Mouse (Mus musculus): ENCODE measurements at regions not wholly inside any gene's neighbourhood (a gene's known extent, or its start where the extent isn't known, plus 50 kb on each side); places are given as distances from the start of the nearest gene placed in this dataset.

GRCm38 (mm10) chr13:80188734-80189133 lies 694.5 kb upstream of the Arrdc3 start:
- Histone ChIP-seq H3K4me1 (ENCODE audit: control insufficient read depth, insufficient read depth, low read length) (no peaks in the 10 kb centered on the region), H3K27ac (ENCODE audit: low read depth, low read length) (no peak overlapping the region), H3K27me3 (ENCODE audit: control insufficient read depth, insufficient read depth, low read length) (no peaks in the 10 kb centered on the region), H3K9me3 (ENCODE audit: control insufficient read depth, low read length) (no peaks in the 10 kb centered on the region), H3K36me3 (ENCODE audit: control insufficient read depth, insufficient read depth, low read length) (no peaks in the 10 kb centered on the region), H3K4me3 (ENCODE audit: low read depth, low read length) (no peak overlapping the region), H3K9ac (ENCODE audit: low read length) (no peak overlapping the region), H3K4me2 (no peak overlapping the region)
- WGBS = 86% methylated on average over 2 of the region's 2 CpGs
- ATAC-seq (ENCODE audit: low FRiP score) (no peak), DNase-seq (ENCODE audit: low spot score, missing footprints) (no peak)

GRCm38 (mm10) chr13:80195065-80195605 lies 688.0 kb upstream of the Arrdc3 start:
- Histone ChIP-seq H3K4me1 (ENCODE audit: control insufficient read depth, insufficient read depth, low read length) (no peaks in the 10 kb centered on the region), H3K27me3 (ENCODE audit: control insufficient read depth, insufficient read depth, low read length) (no peaks in the 10 kb centered on the region), H3K9me3 (ENCODE audit: control insufficient read depth, low read length) (no peaks in the 10 kb centered on the region), H3K36me3 (ENCODE audit: control insufficient read depth, insufficient read depth, low read length) (no peaks in the 10 kb centered on the region), H3K9ac (ENCODE audit: low read length) (no peak overlapping the region), H3K4me2 (no peak overlapping the region), H3K27ac (ENCODE audit: low read depth, low read length) (no peak overlapping the region), H3K4me3 (ENCODE audit: low read depth, low read length) (no peak overlapping the region)
- 64% methylated on average over 5 of the region's 5 CpGs for WGBS
- no peak for DNase-seq (ENCODE audit: low spot score, missing footprints)
- ATAC-seq (ENCODE audit: low FRiP score) = no peak

GRCm38 (mm10) chr13:80224110-80224509 lies 659.1 kb upstream of the Arrdc3 start:
- no peaks in the 10 kb centered on the region for H3K27me3 ChIP-seq (ENCODE audit: control insufficient read depth, insufficient read depth, low read length)
- no peak overlapping the region for H3K4me3 ChIP-seq (ENCODE audit: low read depth, low read length)
- no peak for ATAC-seq (ENCODE audit: low FRiP score)
- H3K4me1 ChIP-seq (ENCODE audit: control insufficient read depth, insufficient read depth, low read length) = no peaks in the 10 kb centered on the region
- no peaks in the 10 kb centered on the region for H3K36me3 ChIP-seq (ENCODE audit: control insufficient read depth, insufficient read depth, low read length)
- 91% methylated on average over 1 of the region's 1 CpGs for WGBS
- H3K27ac ChIP-seq (ENCODE audit: low read depth, low read length) = no peak overlapping the region
- H3K9ac ChIP-seq (ENCODE audit: low read length) = no peak overlapping the region
- no peaks in the 10 kb centered on the region for H3K9me3 ChIP-seq (ENCODE audit: control insufficient read depth, low read length)
- no peak overlapping the region for H3K4me2 ChIP-seq
- no peak for DNase-seq (ENCODE audit: low spot score, missing footprints)

DNA sequence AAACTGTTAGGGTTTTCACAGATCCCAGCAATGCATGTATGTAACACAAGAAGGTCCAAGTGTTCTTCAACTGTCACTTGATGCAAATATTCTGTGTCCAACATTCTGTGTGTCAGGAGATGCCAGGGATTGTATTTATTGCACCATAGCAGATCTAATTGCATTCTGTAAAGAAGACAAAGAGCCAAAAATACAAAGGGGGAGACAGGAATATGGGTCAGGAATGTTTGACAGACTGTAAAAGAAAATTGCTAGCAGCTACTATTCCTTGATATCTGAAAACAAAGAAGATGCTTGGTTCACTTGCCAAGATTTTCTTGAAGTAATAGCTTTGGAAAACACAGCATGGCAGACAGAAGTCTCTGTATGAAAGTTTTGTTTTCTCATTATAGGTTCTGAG lies 651.8 kb upstream of the Arrdc3 start:
- H3K36me3 ChIP-seq (ENCODE audit: control insufficient read depth, insufficient read depth, low read length) = no peaks in the 10 kb centered on the region
- no peak overlapping the region for H3K4me2 ChIP-seq
- H3K9me3 ChIP-seq (ENCODE audit: control insufficient read depth, low read length) = no peaks in the 10 kb centered on the region
- H3K4me3 ChIP-seq (ENCODE audit: low read depth, low read length) = no peak overlapping the region
- H3K27ac ChIP-seq (ENCODE audit: low read depth, low read length) = no peak overlapping the region
- no peaks in the 10 kb centered on the region for H3K27me3 ChIP-seq (ENCODE audit: control insufficient read depth, insufficient read depth, low read length)
- no peak for ATAC-seq (ENCODE audit: low FRiP score)
- no peak overlapping the region for H3K9ac ChIP-seq (ENCODE audit: low read length)
- DNase-seq (ENCODE audit: low spot score, missing footprints) = no peak
- H3K4me1 ChIP-seq (ENCODE audit: control insufficient read depth, insufficient read depth, low read length) = 0 out of 2 replicates have a peak, but pooled peaks cover 2% of the 10 kb centered on the region

GRCm38 (mm10) chr13:80235254-80236032 lies 647.7 kb upstream of the Arrdc3 start:
- WGBS = 63% methylated on average over 5 of the region's 5 CpGs
- no peak for DNase-seq (ENCODE audit: low spot score, missing footprints)

DNA sequence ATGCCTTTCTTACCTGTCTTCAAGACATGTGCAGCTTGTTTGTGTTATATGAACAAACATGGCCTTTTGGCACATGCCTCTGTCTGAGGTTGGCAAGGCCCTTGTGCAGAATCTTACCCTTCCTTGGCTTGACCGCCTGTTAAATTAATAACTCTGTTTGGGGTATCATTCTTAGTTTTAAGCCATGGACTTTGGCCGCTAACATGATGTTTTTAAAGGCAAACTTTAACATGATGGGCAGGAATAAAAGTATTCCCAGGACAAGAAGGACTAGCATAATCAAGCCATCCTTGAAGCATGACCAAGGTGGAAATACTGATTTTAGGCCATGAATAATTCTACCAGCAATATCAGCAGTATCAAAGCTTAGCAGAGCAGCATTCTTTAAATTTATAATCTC lies 620.4 kb upstream of the Arrdc3 start:
- no peaks in the 10 kb centered on the region for H3K27me3 ChIP-seq (ENCODE audit: control insufficient read depth, insufficient read depth, low read length)
- WGBS = 96% methylated on average over 2 of the region's 2 CpGs
- no peak for ATAC-seq (ENCODE audit: low FRiP score)

More at GRCm38 (mm10) chr13:80235254-80236032, 647.7 kb upstream of the Arrdc3 start:
- ATAC-seq (ENCODE audit: low FRiP score) = peak; percentile 85
- Histone ChIP-seq H3K4me1 (ENCODE audit: control insufficient read depth, insufficient read depth, low read length) (0 out of 2 replicates have a peak, but pooled peaks cover 2% of the 10 kb centered on the region), H3K4me3 (ENCODE audit: low read depth, low read length) (no peak overlapping the region), H3K27ac (ENCODE audit: low read depth, low read length) (no peak overlapping the region), H3K9ac (ENCODE audit: low read length) (no peak overlapping the region), H3K4me2 (no peak overlapping the region), H3K27me3 (ENCODE audit: control insufficient read depth, insufficient read depth, low read length) (no peaks in the 10 kb centered on the region), H3K36me3 (ENCODE audit: control insufficient read depth, insufficient read depth, low read length) (no peaks in the 10 kb centered on the region), H3K9me3 (ENCODE audit: control insufficient read depth, low read length) (no peaks in the 10 kb centered on the region)

DNA sequence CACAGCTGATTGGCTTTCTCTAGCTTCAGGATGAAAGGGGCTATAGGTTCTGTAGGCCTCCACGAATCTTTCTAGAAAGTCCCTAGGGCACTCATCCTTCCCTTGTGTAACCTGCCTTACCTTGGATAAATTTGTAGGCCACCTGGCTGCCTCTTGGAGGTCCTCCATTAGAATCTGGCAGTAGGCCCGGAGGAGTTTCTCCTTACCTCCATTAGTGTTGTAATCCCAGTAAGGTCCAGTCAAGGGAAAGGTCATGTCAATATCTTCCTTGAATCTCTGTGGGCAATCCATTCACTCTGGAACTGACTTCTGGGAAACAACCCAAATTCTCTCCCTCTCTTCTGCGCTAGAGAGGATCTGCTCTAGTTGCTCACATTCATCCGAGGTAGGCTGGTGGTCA lies 616.1 kb upstream of the Arrdc3 start:
- Histone ChIP-seq H3K4me1 (ENCODE audit: control insufficient read depth, insufficient read depth, low read length) (no peaks in the 10 kb centered on the region), H3K4me2 (no peak overlapping the region), H3K4me3 (ENCODE audit: low read depth, low read length) (no peak overlapping the region), H3K9ac (ENCODE audit: low read length) (no peak overlapping the region), H3K36me3 (ENCODE audit: control insufficient read depth, insufficient read depth, low read length) (no peaks in the 10 kb centered on the region), H3K27me3 (ENCODE audit: control insufficient read depth, insufficient read depth, low read length) (no peaks in the 10 kb centered on the region), H3K27ac (ENCODE audit: low read depth, low read length) (no peak overlapping the region), H3K9me3 (ENCODE audit: control insufficient read depth, low read length) (no peaks in the 10 kb centered on the region)
- DNase-seq (ENCODE audit: low spot score, missing footprints) = no peak
- ATAC-seq (ENCODE audit: low FRiP score) = no peak
- WGBS = 89% methylated on average over 4 of the region's 4 CpGs

More for the DNA sequence above, 620.4 kb upstream of the Arrdc3 start:
- H3K4me2 ChIP-seq = no peak overlapping the region
- H3K4me1 ChIP-seq (ENCODE audit: control insufficient read depth, insufficient read depth, low read length) = no peaks in the 10 kb centered on the region
- H3K4me3 ChIP-seq (ENCODE audit: low read depth, low read length) = no peak overlapping the region
- H3K9me3 ChIP-seq (ENCODE audit: control insufficient read depth, low read length) = no peaks in the 10 kb centered on the region
- no peaks in the 10 kb centered on the region for H3K36me3 ChIP-seq (ENCODE audit: control insufficient read depth, insufficient read depth, low read length)
- DNase-seq (ENCODE audit: low spot score, missing footprints) = no peak
- no peak overlapping the region for H3K27ac ChIP-seq (ENCODE audit: low read depth, low read length)
- H3K9ac ChIP-seq (ENCODE audit: low read length) = no peak overlapping the region

DNA sequence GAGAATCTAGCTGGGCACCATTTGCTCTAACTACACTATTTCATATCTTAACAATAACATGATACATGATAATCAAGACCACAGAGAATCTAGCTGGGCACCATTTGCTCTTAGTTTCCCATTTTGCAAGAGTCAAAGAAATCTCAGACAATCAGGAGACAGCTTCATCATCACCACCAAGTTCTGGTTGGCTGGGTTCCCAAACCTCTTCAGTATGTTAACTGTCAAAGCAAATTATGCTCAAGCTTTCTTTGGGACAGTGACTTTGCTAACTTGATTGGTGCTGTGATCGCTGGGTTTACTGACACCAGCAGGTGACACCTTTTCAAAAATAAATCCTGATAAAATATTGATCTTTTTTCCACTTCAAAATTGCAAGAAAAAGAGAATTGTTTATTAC lies 609.2 kb upstream of the Arrdc3 start:
- DNase-seq (ENCODE audit: low spot score, missing footprints) = no peak
- 55% methylated on average over 1 of the region's 1 CpGs for WGBS
- Histone ChIP-seq H3K4me3 (ENCODE audit: low read depth, low read length) (no peak overlapping the region), H3K4me1 (ENCODE audit: control insufficient read depth, insufficient read depth, low read length) (no peaks in the 10 kb centered on the region), H3K27ac (ENCODE audit: low read depth, low read length) (no peak overlapping the region), H3K36me3 (ENCODE audit: control insufficient read depth, insufficient read depth, low read length) (no peaks in the 10 kb centered on the region), H3K4me2 (no peak overlapping the region), H3K27me3 (ENCODE audit: control insufficient read depth, insufficient read depth, low read length) (no peaks in the 10 kb centered on the region), H3K9me3 (ENCODE audit: control insufficient read depth, low read length) (no peaks in the 10 kb centered on the region), H3K9ac (ENCODE audit: low read length) (no peak overlapping the region)
- no peak for ATAC-seq (ENCODE audit: low FRiP score)

- DNase-seq (ENCODE audit: low spot score, missing footprints) (peak; percentile 86), ATAC-seq (ENCODE audit: low FRiP score) (peak; percentile 86)
- WGBS = 13% methylated on average over 2 of the region's 2 CpGs
- 0 out of 2 replicates have a peak, but pooled peaks cover 2% of the 10 kb centered on the region for H3K4me1 ChIP-seq (ENCODE audit: control insufficient read depth, insufficient read depth, low read length)
- no peak overlapping the region for H3K4me2 ChIP-seq
- H3K36me3 ChIP-seq (ENCODE audit: control insufficient read depth, insufficient read depth, low read length) = no peaks in the 10 kb centered on the region
- H3K27ac ChIP-seq (ENCODE audit: low read depth, low read length) = no peak overlapping the region
- no peaks in the 10 kb centered on the region for H3K27me3 ChIP-seq (ENCODE audit: control insufficient read depth, insufficient read depth, low read length)
- no peak overlapping the region for H3K9ac ChIP-seq (ENCODE audit: low read length)
- no peaks in the 10 kb centered on the region for H3K9me3 ChIP-seq (ENCODE audit: control insufficient read depth, low read length)
- H3K4me3 ChIP-seq (ENCODE audit: low read depth, low read length) = no peak overlapping the region
Observed at GRCm38 (mm10) chr13:80291744-80292515, 591.3 kb upstream of the Arrdc3 start.

Measured in midbrain, embryonic 11.5 days (tissue).